Mouse (Mus musculus): ENCODE data around the gene Ssxb5. TPM values are rescaled to one million over a fixed set of nuclear protein-coding genes. Genes with fewer than 3 reads are reported as not detected.
"Not testable (repeated sequence)": the region's sequence is repeated elsewhere in the genome, so short reads cannot be mapped to it uniquely, and the experiment has no call there.

Ssxb5 gene
- total RNA-seq (2017): not detected in 2 replicates

GRCm38 (mm10) chrX:8803391-8803790 is at the start of gene Ssxb5:
Gene Ssxb5 (plus strand): TSS chrX:8803691.
- not testable (repeated sequence) for ATAC-seq (replicated peaks in 1 of 2; ENCODE audit: insufficient read depth in 1 of 2, low FRiP score in 2 of 2, low TSS enrichment in 1 of 2, low read depth in 1 of 2, poor library complexity in 2 of 2, severe bottlenecking in 2 of 2)

DNA sequence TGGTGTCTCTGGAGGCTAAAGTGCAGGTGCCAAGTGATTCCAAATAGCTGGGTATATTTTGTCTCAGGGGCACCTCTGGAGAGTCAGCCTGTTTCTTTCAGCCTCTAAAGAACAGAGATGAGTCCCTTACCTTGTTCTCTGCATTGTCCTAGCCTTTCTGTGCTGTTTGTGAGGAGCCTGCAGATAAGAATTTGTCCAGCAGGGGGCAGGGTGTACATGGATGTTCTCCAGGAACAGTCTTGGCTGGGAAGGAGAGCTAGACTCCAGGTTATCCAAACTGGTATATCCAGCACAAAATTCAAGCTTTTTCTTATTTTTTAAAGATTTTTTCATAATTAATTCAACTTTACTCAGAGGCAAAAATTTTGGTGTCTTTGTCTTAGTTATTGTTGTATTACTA is 28.6 kb downstream of the Ssxb5 start:
- no peak for ATAC-seq (replicated peaks in 1 of 2; ENCODE audit: insufficient read depth in 1 of 2, low FRiP score in 2 of 2, low TSS enrichment in 1 of 2, low read depth in 1 of 2, poor library complexity in 2 of 2, severe bottlenecking in 2 of 2)

- no peak for ATAC-seq (replicated peaks in 1 of 2; ENCODE audit: insufficient read depth in 1 of 2, low FRiP score in 2 of 2, low TSS enrichment in 1 of 2, low read depth in 1 of 2, poor library complexity in 2 of 2, severe bottlenecking in 2 of 2)
Measured at GRCm38 (mm10) chrX:8843694-8844093, 40.2 kb downstream of the Ssxb5 start, which contains the start of gene Gm6592. Gene Gm6592 (plus strand): TSS chrX:8843994.

GRCm38 (mm10) chrX:8852486-8852885 is 49.0 kb downstream of the Ssxb5 start:
- ATAC-seq (replicated peaks in 1 of 2; ENCODE audit: insufficient read depth in 1 of 2, low FRiP score in 2 of 2, low TSS enrichment in 1 of 2, low read depth in 1 of 2, poor library complexity in 2 of 2, severe bottlenecking in 2 of 2): no peak

Other genes with a start within 250 kb of the Ssxb5 start
- not detected in 2 replicates for gene Ssxb3, start 211.9 kb upstream of the Ssxb5 start, total RNA-seq (2017)
- not detected in 2 replicates for gene Ssxb8, start 112.8 kb upstream of the Ssxb5 start, total RNA-seq (2017)
- not detected in 2 replicates for gene Ssx9, start 55.3 kb upstream of the Ssxb5 start, total RNA-seq (2017)
- not detected in 2 replicates for gene Gm6592, start 40.3 kb downstream of the Ssxb5 start, total RNA-seq (2017)
- gene Gm5751, start 70.6 kb downstream of the Ssxb5 start, total RNA-seq (2017): not detected in 2 replicates
- gene B630019K06Rik, start 88.7 kb downstream of the Ssxb5 start, total RNA-seq (2017): 2.1 and 2.8 TPM in 2 replicates
- gene Fthl17b, start 159.3 kb downstream of the Ssxb5 start, total RNA-seq (2017): not detected in 2 replicates
- not detected in 2 replicates for gene Fthl17c, start 172.9 kb downstream of the Ssxb5 start, total RNA-seq (2017)
- gene Fthl17d, start 183.1 kb downstream of the Ssxb5 start, total RNA-seq (2017): not detected in 2 replicates
- gene Fthl17e, start 229.8 kb downstream of the Ssxb5 start, total RNA-seq (2017): not detected in 2 replicates